Mouse (Mus musculus) CD4-positive, CD25-positive, alpha-beta regulatory T cell, adult 4 months (primary cell): ENCODE data around the gene Dis3l2. TPM values are rescaled to one million over a fixed set of nuclear protein-coding genes. Genes with fewer than 3 reads are reported as not detected.

Experiments
- ATAC-seq: one replicate; pipeline ENCODE4 v1.8.0; 2017
- polyA plus RNA-seq, 2 experiments: library from polyadenylated mRNA; unstranded; fragments of 100-300 nt; shearing (Covaris generic); gene quantifications; one replicate each; pipeline ENCODE4 v1.2.1; 2017

The Dis3l2 gene
- polyA plus RNA-seq, 2 experiments from 2014 or later = 22.8 to 35.5 TPM

GRCm38 (mm10) chr1:86733160-86733821 lies 29.7 kb downstream of the Dis3l2 start:
- peak; percentile 70 for ATAC-seq

- ATAC-seq = no peak
These were observed 32.8 kb downstream of the Dis3l2 start for GRCm38 (mm10) chr1:86736414-86736813.

GRCm38 (mm10) chr1:86742896-86743295 lies 39.3 kb downstream of the Dis3l2 start:
- no peak for ATAC-seq

DNA sequence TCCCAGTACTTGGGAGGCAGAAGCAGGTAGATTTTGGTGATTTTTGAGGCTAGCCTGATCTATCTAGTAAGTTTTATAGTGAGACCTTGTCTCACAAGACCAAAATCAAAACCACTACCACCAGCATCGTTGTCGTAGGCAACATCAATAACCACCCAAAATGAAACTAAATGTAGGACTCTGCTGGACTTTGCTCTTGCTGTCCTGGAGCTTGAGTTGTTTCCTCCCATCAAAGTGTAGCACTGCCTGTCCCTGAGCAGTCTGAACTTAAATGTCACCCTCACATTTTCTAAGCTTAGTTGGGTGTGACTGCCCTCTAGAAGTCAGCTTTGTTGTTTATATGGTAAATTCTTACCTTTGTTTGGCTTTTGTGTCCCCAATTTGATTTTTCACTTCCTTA lies 43.4 kb downstream of the Dis3l2 start:
- no peak for ATAC-seq

DNA sequence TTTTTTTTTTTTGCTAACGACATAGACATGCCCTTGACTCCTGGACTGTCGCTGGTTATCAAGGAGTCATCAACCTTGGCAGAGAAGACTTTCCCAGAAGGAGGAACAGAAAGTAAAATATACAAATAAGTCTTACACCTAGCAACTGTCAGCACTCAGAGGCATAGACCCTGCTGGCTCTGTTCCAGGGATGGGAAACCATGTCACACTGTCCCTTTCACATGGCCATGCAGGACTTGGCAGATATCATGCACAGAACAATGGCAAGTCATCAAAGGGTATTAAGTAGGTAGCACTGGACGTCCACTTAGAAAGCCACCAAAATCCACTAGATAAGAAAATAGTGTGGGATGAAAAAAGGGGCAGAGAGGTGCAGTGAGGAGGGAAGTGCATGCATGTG lies 46.5 kb downstream of the Dis3l2 start:
- ATAC-seq = no peak

- ATAC-seq = no peak
These were observed 49.8 kb downstream of the Dis3l2 start for GRCm38 (mm10) chr1:86753416-86753815.

DNA sequence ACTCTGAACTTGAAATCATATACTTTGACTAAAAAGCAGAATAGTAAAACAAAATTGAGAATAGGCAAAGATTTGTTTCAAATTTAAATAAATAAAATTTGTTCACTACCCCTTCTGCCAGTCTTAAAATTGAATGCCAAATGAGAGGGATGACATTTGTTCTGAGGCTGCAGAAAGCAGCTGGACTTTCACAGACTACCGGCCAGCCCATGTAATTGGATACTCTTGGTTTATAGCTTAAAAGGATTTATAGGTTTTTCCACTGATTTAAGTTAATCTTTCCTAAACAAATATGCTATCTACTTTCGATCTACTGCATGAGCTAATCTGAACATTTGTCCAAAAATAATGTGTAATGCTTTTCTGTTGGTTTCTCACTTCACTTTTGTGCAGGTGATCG lies 50.7 kb downstream of the Dis3l2 start:
- ATAC-seq = no peak

DNA sequence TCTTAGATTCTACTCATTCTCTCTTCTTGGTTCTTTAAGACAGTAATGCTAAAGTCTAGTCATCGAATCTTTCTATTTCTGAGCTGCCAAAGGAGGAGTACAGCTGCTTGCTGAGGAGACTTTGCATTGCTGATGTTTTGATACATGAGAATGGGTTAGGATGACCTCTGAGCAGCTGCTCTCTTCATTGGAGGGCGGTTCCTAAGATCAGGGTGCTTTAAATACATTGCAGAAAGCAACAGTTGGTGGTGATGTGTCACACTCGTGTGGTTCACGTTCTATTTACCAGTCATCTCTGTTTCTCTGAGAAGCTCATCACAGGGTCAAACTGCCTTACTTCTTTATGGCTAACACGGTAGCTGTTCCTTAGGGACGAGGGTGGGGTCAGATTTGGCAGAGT lies 54.5 kb downstream of the Dis3l2 start:
- ATAC-seq = no peak

GRCm38 (mm10) chr1:86762161-86762560 lies 58.6 kb downstream of the Dis3l2 start:
- no peak for ATAC-seq

GRCm38 (mm10) chr1:86801241-86801640 lies 97.6 kb downstream of the Dis3l2 start:
- no peak for ATAC-seq

DNA sequence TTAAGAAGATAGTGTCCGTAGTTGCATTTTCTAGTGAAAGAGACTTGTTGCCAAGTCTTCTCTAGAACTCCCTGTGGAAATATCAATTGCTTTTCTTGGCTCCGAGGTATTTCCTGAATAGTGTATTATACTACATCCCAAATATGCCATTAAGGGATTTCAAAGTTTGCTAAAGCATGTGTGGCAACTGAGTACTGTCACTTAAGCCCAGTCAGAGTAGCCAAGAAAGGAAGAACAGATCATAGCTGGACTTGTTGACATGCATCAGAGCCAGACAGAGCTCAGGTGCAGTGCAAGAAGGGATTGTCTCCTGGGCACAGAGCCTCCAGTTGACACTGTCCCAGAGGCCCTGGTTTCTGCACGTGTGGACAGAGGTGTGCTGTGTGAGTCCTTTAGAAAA lies 108.1 kb downstream of the Dis3l2 start:
- no peak for ATAC-seq

DNA sequence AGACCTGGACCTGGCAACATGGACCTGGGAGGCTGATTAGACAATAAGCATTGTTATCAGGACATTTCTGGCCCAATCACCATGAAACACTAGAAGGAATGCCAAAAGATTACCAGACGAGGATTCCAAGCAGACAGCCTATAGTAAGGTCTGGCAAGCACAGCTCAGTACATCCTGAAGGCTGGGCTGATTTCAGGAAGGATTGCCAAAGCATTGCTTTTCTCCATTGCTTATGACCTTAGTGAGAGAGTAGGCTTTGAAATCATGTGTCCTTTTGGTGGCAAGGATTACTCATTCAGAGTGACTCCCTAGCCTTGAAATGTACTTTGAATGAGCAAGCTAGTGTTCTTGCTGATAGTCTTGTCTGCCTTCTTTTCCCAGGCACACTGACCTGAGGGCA lies 118.7 kb downstream of the Dis3l2 start:
- ATAC-seq = no peak

- no peak for ATAC-seq
These were observed 130.9 kb downstream of the Dis3l2 start for GRCm38 (mm10) chr1:86834351-86834987.

DNA sequence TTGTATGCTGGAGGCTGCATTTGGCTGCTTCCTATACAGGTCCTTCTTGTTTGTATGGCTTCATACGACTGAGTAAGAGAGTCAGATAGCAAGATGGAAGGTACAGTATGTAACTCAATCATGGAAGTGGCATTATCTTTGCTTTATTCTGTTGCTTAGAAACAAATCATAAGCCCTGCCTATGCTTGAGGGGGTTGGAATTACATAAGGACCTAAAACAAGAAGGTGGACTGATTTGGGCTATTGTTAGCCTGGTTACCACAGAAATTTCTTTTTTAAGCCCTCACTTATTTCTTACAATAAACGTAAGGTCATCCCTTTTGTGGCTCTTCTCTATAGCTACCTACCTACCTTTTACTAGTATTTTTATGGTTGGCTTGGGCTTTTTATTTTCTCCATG lies 131.4 kb downstream of the Dis3l2 start:
- no peak for ATAC-seq

DNA sequence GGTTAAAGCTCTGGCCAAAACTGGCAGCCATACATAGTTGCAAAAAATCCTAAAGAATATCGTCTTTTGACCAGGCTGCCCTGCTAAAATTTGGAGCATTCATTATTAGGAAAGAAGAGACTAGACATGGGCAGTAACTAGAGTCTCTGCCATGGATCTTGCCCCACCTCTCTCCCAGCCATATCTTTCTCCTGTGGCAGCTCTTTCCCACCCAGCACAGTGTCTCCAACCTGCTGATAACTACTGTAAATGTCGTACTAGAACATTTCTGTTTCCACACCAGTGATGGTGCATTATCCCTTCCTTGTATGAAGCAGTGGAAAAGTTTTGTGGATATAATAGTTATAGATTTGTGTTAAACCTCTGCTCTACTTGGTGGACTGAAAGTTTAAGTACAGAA lies 147.1 kb downstream of the Dis3l2 start:
- no peak for ATAC-seq

GRCm38 (mm10) chr1:86858876-86859275 lies 155.3 kb downstream of the Dis3l2 start:
- no peak for ATAC-seq

GRCm38 (mm10) chr1:86859371-86859770 lies 155.8 kb downstream of the Dis3l2 start:
- no peak for ATAC-seq

DNA sequence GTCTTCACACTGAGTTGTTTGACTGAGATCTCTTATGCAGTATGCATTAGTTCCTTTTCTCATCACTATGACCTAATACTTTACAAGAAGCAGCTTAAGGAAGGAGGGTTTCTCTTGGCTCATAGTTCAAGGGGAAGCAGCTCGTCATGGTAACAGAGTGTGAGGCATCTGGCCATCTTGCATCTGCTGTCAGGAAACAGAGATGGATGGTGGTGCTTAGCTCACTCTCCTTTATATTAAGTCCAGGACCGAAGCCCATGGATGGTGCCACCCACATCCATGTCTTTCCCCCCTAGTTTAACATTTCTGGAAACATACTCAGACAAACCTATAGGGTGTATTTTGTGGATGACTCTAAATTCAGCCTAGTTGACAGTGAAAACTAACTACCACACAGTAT lies 170.1 kb downstream of the Dis3l2 start:
- ATAC-seq = no peak

DNA sequence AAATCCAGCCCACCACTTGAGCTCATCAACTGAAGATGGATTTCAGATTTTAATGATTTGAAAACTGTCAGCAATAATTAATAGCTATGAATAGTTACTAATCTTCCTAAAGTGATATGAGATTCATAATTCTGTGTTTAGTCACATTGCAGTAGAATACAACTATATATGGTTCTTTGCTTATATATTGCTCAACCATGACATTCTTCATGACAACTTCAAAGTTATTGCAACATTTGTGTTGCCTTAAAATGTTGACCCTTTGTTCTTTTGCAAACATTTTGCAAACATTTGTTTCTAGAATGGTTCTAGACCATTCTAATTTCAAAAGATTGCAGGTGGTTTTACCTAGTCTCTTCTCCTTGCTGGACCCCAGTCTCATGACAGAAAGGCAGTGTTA lies 175.1 kb downstream of the Dis3l2 start:
- no peak for ATAC-seq

GRCm38 (mm10) chr1:86879547-86879946 lies 175.9 kb downstream of the Dis3l2 start:
- ATAC-seq = no peak

DNA sequence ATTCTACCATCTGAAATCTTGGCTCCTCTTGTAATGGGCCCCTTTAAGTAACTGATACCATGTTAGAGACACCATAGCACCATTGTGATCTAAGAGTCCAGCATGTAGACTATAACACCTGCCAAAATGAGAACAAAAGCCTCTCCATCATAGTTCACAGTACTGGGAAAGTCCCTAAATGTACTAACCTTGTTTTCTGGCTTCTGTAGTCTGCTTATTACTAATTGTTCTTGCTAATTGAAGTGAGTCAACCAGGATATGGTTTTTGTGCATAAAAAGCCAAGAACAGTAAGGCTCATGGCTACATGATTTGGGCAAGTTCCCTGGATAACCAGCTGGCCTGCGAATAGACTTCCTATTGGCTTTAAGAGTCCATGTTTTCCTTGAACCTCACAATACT lies 183.5 kb downstream of the Dis3l2 start:
- peak; percentile 93 for ATAC-seq

GRCm38 (mm10) chr1:86912481-86912880 lies 208.9 kb downstream of the Dis3l2 start:
- no peak for ATAC-seq

DNA sequence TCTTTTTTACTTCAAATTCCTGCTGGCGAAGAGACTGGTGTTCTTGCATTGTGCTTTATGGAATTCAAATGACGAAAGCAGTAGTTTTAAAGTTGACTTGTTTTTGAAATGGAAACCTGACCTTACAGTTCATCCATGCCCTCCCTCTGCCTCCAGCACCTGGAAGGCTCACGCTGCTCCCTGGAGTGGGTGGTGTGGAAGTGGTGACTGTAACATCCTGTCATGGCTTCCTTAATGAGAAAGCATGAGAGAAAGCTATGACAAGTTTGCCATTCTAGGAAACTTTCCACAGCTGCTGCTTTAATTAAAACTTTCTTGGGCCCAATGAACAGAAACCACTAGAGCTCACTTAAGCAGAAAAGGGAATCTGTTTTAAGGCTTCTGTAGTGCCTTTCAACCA lies 210.3 kb downstream of the Dis3l2 start:
- no peak for ATAC-seq

GRCm38 (mm10) chr1:86914697-86915096 lies 211.1 kb downstream of the Dis3l2 start:
- ATAC-seq = no peak
